Mouse (Mus musculus) lung, embryonic 16.5 days (tissue): Measurements from ENCODE around the gene Arpc1b. TPM values are rescaled to one million over a fixed set of nuclear protein-coding genes. Genes with fewer than 3 reads are reported as not detected.
"Not testable (repeated sequence)": the region's sequence is repeated elsewhere in the genome, so short reads cannot be mapped to it uniquely, and the experiment has no call there.

Source experiments
- ATAC-seq: fragments of 200-750 bp; cut with Nextera tagmentation; 2 replicates; pipeline ENCODE4 v1.8.0; 2017; ENCODE audit warnings: low read depth, mild to moderate bottlenecking, moderate library complexity
- H3K27ac ChIP-seq: fragments of 300-500 bp; sonication (generic); 2 replicates; pipeline ENCODE4 v1.5.1; 2014; ENCODE audit warnings: mild to moderate bottlenecking, control low read depth, low read length
- H3K27me3 ChIP-seq: fragments of 300-500 bp; sonication (generic); 2 replicates; pipeline ENCODE4 v1.6.1; 2014; ENCODE audit warnings: low read depth, low read length, mixed read lengths; ENCODE audit not compliant: control insufficient read depth, insufficient read depth
- H3K36me3 ChIP-seq: fragments of 300-500 bp; sonication (generic); 2 replicates; pipeline ENCODE4 v1.6.1; 2014; ENCODE audit warnings: low read length; ENCODE audit not compliant: control insufficient read depth, insufficient read depth
- H3K4me1 ChIP-seq: fragments of 300-500 bp; sonication (generic); replicated peaks from 2 replicates; pipeline ENCODE4 v1.6.1; 2014; ENCODE audit warnings: low read length, mixed read lengths; ENCODE audit not compliant: control insufficient read depth, insufficient read depth
- H3K4me2 ChIP-seq: fragments of 300-500 bp; sonication (generic); 2 replicates; pipeline ENCODE4 v1.6.1; 2014; ENCODE audit warnings: low read depth, low read length, control low read depth
- H3K4me3 ChIP-seq: fragments of 300-500 bp; sonication (generic); 2 replicates; pipeline ENCODE4 v1.5.1; 2014; ENCODE audit warnings: mild to moderate bottlenecking, low read length, control low read depth
- H3K9ac ChIP-seq: fragments of 300-500 bp; sonication (generic); 2 replicates; pipeline ENCODE4 v1.6.1; 2014; ENCODE audit warnings: low read length, control low read depth
- H3K9me3 ChIP-seq: fragments of 300-500 bp; sonication (generic); 2 replicates; pipeline ENCODE4 v1.6.1; 2016; ENCODE audit warnings: low read length; ENCODE audit not compliant: control insufficient read depth
- WGBS: fragments of 180-500 bp; shearing (Covaris S2); extraction: QIAGEN DNeasy Blood & Tissue Kit; methylation state at CpG from one replicate; pipeline ENCODE4 v1.1.7; 2014; 5-methylcytosine and 5-hydroxymethylcytosine counted together
- polyA plus RNA-seq: library from polyadenylated mRNA; unstranded; fragments of >200 nt; fragmentation: Nextera tagmentation; extraction: Ambion mirVana; gene quantifications from 2 replicates; pipeline ENCODE4 v1.2.1, GENCODE M21; 2015

The Arpc1b gene
- 379 and 391 TPM in 2 replicates for polyA plus RNA-seq

DNA sequence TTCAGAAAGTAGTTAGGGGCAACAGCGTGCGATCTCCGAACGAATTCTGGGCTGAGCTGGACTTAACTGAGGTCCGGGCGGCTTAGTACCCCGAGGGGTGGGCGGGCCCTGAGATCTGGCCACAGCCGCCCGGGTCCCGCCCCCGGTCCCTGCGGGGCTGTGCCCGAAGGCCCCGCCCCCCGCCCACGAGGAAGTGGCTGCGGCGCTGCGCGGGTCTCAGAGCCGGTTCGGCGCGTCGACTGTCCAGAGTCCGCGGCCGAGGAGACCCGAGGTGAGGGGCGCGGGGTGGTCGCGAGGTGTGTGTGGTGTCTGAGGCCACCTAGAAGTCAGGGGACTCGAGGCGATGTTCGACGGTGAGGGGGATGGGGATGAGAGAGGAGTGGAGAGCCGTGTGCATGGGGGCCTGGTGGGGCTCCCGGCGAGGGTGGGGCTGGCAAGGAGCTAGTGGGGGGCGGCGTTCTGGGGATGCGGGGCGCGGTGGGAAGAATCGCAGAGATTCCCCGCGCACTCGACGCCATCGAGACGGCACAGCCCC lies at the start of gene Arpc1b:
Gene Arpc1b (plus strand): TSS at position 145 of the 535 bp plus-strand sequence.
- under 1% methylated on average over 44 of the region's 53 CpGs for WGBS
- H3K4me1 ChIP-seq: peaks cover 21% of the 10 kb centered on the region
- H3K9ac ChIP-seq: peak within 1 kb of the TSS; percentile 79
- peak; percentile 81 for ATAC-seq
- H3K27me3 ChIP-seq: no peaks in the 10 kb centered on the region
- peak within 1 kb of the TSS; percentile 65 for H3K4me2 ChIP-seq
- H3K4me3 ChIP-seq: peak within 1 kb of the TSS; percentile 70
- H3K27ac ChIP-seq: peak within 1 kb of the TSS; percentile 21
- H3K36me3 ChIP-seq: peaks cover 17% of the 10 kb centered on the region
- no peaks in the 10 kb centered on the region for H3K9me3 ChIP-seq

DNA sequence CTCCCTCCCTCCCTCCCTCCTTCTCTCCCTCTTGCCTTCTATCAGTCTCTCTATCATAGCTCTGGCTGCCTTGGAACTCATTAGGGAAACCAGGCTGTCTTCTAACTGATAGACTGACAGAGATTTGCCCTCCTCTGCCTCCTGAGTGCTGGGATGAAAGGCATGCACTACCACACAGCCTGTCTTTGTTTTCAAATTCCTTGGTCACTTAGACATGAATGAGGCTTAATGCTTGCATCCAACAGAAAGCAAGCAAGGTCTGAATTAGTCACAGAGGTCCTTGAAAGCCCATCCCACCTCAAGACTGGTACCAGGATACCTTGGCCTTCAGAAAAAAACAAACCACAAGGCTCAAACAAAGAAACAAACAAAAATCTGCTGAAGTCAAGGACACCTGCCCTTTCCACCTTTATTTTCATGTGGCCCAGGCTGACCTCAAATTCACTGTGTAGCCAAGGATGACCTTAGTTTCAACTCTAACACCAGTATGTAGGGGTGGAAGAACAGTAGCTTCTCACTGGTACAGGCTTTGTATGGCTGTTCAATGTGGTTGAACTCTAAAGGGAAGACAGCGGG lies 49.2 kb upstream of the Arpc1b start:
- Histone ChIP-seq H3K27me3 (no peaks in the 10 kb centered on the region), H3K4me2 (no peak overlapping the region), H3K36me3 (no peaks in the 10 kb centered on the region), H3K4me3 (no peak overlapping the region), H3K9me3 (no peaks in the 10 kb centered on the region), H3K4me1 (no peaks in the 10 kb centered on the region), H3K9ac (no peak overlapping the region), H3K27ac (no peak overlapping the region)
- no peak for ATAC-seq
- 90% methylated on average over 1 of the region's 1 CpGs for WGBS

GRCm38 (mm10) chr5:145068863-145069262 lies 45.2 kb upstream of the Arpc1b start:
- ATAC-seq: no peak
- Histone ChIP-seq H3K27me3 (no peaks in the 10 kb centered on the region), H3K9ac (no peak overlapping the region), H3K4me2 (no peak overlapping the region), H3K4me3 (no peak overlapping the region), H3K9me3 (no peaks in the 10 kb centered on the region), H3K4me1 (no peaks in the 10 kb centered on the region), H3K36me3 (no peaks in the 10 kb centered on the region), H3K27ac (no peak overlapping the region)
- 39% methylated on average over 3 of the region's 3 CpGs for WGBS

DNA sequence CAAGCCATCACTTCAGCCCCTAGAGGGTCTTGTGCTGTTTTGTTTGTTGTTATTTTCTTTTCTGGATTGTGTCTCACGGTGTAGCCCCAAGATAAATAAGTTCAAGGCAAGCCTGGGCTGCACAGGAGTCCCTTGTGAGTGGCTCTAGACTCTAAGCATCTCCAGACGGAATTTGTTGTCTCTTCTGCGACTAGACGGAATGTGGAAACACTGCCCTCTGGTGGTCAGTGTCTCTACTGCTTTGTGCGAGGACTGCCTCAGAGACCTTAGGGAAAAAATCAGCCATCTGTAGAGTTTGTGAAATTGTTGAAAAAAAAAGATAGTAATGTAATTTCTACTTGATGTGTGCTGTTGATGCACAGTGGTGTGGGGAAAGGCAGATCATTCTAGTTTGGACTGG lies 44.3 kb upstream of the Arpc1b start:
- ATAC-seq: peak; percentile 52
- H3K27ac ChIP-seq: no peak overlapping the region
- no peak overlapping the region for H3K9ac ChIP-seq
- no peaks in the 10 kb centered on the region for H3K4me1 ChIP-seq
- H3K36me3 ChIP-seq: no peaks in the 10 kb centered on the region
- no peak overlapping the region for H3K4me3 ChIP-seq
- under 1% methylated on average over 5 of the region's 5 CpGs for WGBS
- H3K27me3 ChIP-seq: no peaks in the 10 kb centered on the region
- H3K4me2 ChIP-seq: no peak overlapping the region
- no peaks in the 10 kb centered on the region for H3K9me3 ChIP-seq

- no peaks in the 10 kb centered on the region for H3K4me1 ChIP-seq
- H3K9me3 ChIP-seq: no peaks in the 10 kb centered on the region
- no peak overlapping the region for H3K4me2 ChIP-seq
- no peaks in the 10 kb centered on the region for H3K36me3 ChIP-seq
- ATAC-seq: no peak
- H3K9ac ChIP-seq: no peak overlapping the region
- WGBS: 42% methylated on average over 6 of the region's 6 CpGs
- H3K27me3 ChIP-seq: no peaks in the 10 kb centered on the region
- no peak overlapping the region for H3K27ac ChIP-seq
- H3K4me3 ChIP-seq: no peak overlapping the region
Observed at GRCm38 (mm10) chr5:145071342-145071741, 42.7 kb upstream of the Arpc1b start.

DNA sequence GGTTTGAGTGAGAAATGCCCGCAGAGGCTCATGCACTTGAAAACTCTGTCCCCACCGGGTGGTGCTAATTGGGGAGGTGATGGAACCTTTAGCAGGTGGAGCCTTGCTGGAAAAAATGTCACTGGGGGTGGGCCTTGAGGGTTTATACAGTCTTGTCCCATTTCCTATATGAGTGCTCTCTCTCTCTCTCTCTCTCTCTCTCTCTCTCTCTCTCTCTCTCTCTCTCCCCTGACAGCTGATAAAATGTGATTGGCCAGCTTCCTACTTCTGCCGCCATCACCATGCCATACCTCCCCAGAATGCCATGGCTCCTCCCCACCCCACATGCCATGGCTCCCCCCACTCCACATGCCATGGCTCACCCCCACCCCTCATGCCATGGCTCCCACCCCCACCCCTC lies 38.9 kb upstream of the Arpc1b start:
- Histone ChIP-seq H3K9ac (no peak overlapping the region), H3K27ac (no peak overlapping the region), H3K27me3 (no peaks in the 10 kb centered on the region), H3K9me3 (no peaks in the 10 kb centered on the region), H3K4me3 (no peak overlapping the region), H3K4me1 (no peaks in the 10 kb centered on the region), H3K36me3 (no peaks in the 10 kb centered on the region), H3K4me2 (no peak overlapping the region)
- no peak for ATAC-seq
- 46% methylated on average over 3 of the region's 3 CpGs for WGBS

- Histone ChIP-seq H3K4me2 (no peak overlapping the region), H3K27ac (no peak overlapping the region), H3K9ac (no peak overlapping the region), H3K4me3 (no peak overlapping the region), H3K27me3 (no peaks in the 10 kb centered on the region), H3K9me3 (no peaks in the 10 kb centered on the region), H3K36me3 (0 out of 2 replicates have a peak, but pooled peaks cover 2% of the 10 kb centered on the region), H3K4me1 (peaks cover 10% of the 10 kb centered on the region; the same call in 1 of the 2 replicates)
- ATAC-seq: no peak
- WGBS: 69% methylated on average over 10 of the region's 10 CpGs
Observed at GRCm38 (mm10) chr5:145081866-145082613, 32.0 kb upstream of the Arpc1b start.

DNA sequence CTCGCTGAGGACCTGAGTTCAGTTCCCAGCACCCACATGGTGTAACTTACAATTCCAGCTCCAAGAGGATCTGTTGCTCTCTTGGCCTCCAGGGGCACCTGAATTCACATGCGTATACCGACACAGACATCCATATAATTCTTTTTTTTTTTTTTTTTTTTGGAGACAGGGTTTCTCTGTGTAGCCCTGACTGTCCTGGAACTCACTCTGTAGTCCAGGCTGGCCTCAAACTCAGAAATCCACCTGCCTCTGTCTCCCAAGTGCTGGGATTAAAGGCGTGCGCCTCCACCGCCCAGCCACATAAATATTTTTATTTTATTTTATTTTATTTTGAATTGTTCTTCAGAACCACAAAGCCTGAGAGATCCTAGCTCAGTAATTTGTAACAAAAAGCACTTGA lies 30.8 kb upstream of the Arpc1b start:
- not testable (repeated sequence) for H3K9me3 ChIP-seq, H3K27me3 ChIP-seq, H3K36me3 ChIP-seq, H3K4me1 ChIP-seq, ATAC-seq
- H3K4me3 ChIP-seq: peak overlapping the region; percentile 95
- peak overlapping the region; percentile 69 for H3K27ac ChIP-seq
- 42% methylated on average over 6 of the region's 6 CpGs for WGBS
- H3K9ac ChIP-seq: peak overlapping the region; percentile 98
- peak overlapping the region; percentile 94 for H3K4me2 ChIP-seq

GRCm38 (mm10) chr5:145083632-145084451 lies 30.2 kb upstream of the Arpc1b start, which contains the start of the genes Arpc1a and Kpna7:
Gene Arpc1a (plus strand): TSS chr5:145083830.
Gene Kpna7 (minus strand): TSS chr5:145084030.
- H3K4me3 ChIP-seq: peak within 1 kb of the TSS; percentile 95
- peaks cover 10% of the 10 kb centered on the region; the same call in 1 of the 2 replicates for H3K4me1 ChIP-seq
- H3K9me3 ChIP-seq: no peaks in the 10 kb centered on the region
- no peaks in the 10 kb centered on the region for H3K27me3 ChIP-seq
- peak within 1 kb of the TSS; percentile 94 for H3K4me2 ChIP-seq
- H3K9ac ChIP-seq: peak within 1 kb of the TSS; percentile 98
- peak; percentile 97 for ATAC-seq
- H3K36me3 ChIP-seq: 0 out of 2 replicates have a peak, but pooled peaks cover 2% of the 10 kb centered on the region
- peak within 1 kb of the TSS; percentile 69 for H3K27ac ChIP-seq
- under 1% methylated on average over 54 of the region's 54 CpGs for WGBS
